Mouse (Mus musculus) kidney, adult 8-10 months (tissue): ENCODE results near the gene Rnf121.
"Not testable (repeated sequence)": the region's sequence is repeated elsewhere in the genome, so short reads cannot be mapped to it uniquely, and the experiment has no call there.

Experiments used
- DNase-seq, 2 experiments: peaks; one replicate each; pipeline ENCODE4 v3.0.0; 2022

Rnf121 gene

GRCm38 (mm10) chr7:102063891-102064290, 1.4 kb downstream of the Rnf121 start:
- DNase-seq: no peak

- peak in 1 of 2 experiments; percentile 11 for DNase-seq
These were observed 3.1 kb downstream of the Rnf121 start for GRCm38 (mm10) chr7:102062203-102062602.

DNA sequence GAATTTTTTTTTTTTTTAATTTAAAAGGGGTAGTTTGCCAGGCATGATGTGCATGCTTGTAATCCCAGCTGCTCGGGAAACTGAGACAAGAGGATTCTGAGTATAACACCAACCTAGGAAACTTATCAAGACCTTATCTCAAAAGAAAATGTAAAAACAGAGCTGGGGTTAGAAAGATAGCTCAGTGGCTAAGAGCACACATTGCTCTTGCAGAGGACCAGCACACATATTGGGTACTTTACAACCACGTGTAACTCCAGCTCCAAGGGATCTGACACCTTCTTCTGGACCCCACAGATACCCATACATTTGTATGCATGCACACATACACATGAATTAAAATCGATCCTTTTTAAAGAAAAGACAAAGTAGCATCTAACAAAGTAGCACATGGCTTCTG, 3.9 kb downstream of the Rnf121 start:
- DNase-seq: no peak

DNA sequence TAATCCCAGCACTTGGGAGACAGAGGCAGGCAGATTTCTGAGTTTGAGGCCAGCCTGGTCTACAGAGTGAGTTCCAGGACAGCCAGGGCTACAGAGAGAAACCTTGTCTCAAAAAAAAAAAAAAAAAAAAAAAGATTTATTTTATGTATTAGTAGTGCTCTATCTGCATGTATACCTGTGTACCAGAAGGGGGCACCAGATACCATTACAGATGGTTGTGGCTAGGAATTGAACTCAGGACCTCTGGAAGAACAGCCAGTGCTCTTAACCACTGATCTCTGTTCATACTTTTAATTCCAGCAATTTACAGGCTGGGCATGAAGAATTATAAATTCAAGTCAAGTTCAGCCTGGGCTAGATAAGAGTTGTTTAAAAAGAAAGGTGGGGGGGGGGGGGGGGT, 16.7 kb downstream of the Rnf121 start:
- DNase-seq: not testable (repeated sequence)

DNA sequence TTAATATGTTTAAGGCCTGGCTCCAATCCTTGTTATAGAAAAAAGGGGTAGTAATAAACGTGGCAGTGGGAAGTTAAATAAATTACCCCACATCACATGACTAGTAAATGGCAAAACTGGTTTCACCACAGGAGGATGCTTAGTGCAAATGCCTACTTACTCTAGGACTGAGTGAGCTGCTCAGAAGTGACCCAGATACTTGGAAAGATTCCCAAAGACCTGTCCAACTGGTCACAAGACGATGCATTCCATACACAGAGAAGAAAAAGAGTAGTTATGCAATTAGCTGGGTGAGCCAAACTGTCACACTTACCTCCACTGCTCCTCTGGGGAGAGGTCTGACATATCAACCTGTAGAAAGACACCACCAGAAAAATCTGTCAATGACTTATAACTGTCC, 23.0 kb downstream of the Rnf121 start:
- peak in 1 of 2 experiments; percentile 59 for DNase-seq

DNA sequence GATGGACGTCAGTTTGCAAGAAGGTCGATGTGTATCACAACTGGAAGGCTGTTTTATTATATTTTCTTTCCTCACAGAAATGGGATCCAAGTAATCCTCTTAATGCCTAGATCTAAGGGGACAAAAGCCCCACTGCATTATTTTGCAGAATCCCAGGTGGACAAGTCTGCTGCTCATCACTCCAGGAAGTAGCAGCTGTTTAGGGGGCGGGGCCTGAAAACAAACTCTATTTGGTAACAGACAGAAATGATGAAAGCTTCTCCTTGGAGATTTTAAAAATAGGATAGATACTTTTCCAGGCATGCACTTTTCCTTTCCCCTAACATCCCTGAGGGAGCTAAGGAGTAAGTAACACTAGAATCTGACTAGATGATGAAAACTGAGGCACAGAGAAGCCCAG, 28.0 kb downstream of the Rnf121 start:
- no peak for DNase-seq

DNA sequence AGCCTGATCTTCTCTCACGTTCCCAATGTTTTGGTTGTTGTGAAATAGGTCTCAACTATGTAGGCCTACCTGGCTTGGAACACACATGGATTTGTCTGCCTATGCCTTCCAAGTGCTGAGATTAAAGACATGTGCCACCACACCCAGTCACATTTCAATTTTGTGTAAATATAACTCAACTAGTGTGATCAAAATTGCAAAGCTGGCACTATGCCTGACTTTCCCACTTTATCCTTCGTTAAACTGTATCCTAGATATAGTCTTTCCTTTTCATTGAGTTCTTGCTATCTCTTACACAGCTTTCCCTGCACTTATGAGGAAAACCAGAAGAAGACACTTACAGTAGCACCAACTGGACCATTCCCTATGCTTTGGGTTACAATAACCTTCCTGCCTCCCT, 29.7 kb downstream of the Rnf121 start:
- DNase-seq: no peak

DNA sequence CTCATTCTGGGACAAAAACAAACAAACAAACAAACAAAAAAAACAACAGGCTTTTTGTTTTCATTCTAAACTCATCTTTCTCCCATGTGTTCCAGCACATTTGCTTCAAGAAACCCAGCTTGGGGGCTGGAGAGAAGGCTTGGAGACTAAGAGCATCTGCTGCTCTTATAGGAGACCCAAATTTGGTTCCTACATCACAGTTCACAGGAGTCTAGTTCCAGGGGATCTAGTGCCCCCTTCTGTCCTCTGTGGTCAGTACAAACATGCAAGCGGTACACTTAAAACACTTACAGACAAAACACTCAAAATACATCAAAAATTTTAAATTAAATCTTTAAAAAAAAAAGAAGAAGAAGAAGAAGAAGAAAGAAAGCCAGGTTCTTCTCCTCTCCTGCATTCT, 30.4 kb downstream of the Rnf121 start:
- DNase-seq: no peak

GRCm38 (mm10) chr7:102025187-102026119, 39.8 kb downstream of the Rnf121 start:
- DNase-seq: no peak

DNA sequence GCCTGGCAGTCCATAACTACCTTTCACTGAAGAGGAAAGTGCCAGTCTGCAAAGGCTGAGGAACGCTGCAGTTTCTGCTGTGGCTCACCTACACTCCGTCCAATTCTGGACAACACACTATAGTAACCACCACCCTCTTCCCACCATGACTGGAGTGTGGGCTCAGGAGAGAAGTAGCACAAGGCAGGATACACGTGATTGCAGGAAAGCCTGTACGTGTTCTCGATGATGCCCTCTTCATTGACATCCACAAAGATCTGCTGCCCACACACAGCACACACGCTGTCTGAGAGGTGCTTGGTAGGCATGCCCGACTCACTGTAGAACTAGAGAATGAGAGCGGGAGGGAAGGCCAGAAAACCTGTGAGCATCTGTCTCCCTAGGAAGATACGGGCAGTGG, 41.4 kb downstream of the Rnf121 start:
- DNase-seq: no peak

- DNase-seq: not testable (repeated sequence)
These were observed 44.3 kb downstream of the Rnf121 start for GRCm38 (mm10) chr7:102020934-102021333.

GRCm38 (mm10) chr7:102019362-102019761, 45.9 kb downstream of the Rnf121 start:
- no peak for DNase-seq

- DNase-seq: no peak
These were observed 46.7 kb downstream of the Rnf121 start, which contains the start of gene Il18bp for GRCm38 (mm10) chr7:102018590-102018989. Il18bp (minus strand) TSS chr7:102018690.

GRCm38 (mm10) chr7:102018034-102018433, 47.2 kb downstream of the Rnf121 start:
- DNase-seq: peak; percentile 44 to 57

DNA sequence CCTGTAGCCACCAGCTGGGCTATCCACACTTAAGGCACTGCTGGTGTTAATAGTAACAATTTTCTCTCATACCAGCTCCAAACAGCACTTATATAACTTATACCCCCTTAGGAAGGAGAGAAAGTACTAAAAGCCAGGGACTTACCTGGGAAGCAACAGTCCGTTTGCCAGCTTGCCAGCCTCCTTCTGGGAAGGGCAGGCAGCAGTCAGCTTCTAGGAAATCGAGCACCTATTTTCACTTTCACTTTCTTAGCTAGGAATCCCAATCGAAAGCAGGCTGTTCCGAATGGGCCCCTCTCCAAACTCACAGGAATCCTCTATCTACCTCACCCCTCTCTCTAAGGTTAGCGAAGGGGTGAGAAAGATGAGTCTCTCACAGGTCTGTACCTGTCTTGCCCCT, 47.8 kb downstream of the Rnf121 start:
- DNase-seq: no peak

GRCm38 (mm10) chr7:102016936-102017335, 48.3 kb downstream of the Rnf121 start:
- DNase-seq: no peak

DNA sequence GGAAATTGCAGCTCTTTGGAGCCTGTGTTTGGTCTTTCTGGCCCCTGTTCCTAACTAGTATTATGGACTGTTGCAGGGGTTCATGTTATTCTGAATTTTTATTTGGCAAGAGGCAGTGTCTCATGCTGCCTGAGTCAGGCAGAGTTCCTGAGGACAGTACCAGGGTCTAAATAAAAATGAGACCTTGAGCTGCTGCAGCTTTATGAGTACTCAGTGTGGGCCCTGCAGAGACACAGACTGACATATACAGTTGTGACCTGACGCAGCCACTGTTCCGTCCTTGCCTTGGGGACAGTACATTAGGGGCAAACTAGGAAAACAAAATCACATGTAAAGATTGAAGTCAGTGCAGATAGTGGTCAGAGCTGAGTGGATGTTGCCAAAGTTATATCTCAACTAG, 50.3 kb downstream of the Rnf121 start:
- no peak for DNase-seq

DNA sequence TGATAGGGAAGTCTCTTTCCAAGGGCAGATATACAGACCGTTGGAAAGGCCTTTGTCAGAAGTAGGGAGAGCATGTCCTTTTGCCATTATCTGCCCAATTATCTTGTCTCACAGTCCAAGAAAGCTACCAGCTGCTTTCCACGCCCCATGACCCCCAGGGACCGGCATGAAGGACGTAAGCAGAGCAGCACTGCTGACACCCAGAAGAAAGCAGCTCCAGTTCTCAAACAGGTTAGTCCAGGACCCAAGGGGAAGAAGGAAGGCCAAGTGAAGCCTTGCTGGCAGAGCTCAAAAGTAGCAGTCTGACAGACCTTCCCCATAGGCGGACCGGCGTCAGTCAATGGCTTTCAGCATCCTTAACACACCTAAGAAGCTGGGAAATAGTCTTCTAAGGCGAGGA, 51.9 kb downstream of the Rnf121 start:
- no peak for DNase-seq

DNA sequence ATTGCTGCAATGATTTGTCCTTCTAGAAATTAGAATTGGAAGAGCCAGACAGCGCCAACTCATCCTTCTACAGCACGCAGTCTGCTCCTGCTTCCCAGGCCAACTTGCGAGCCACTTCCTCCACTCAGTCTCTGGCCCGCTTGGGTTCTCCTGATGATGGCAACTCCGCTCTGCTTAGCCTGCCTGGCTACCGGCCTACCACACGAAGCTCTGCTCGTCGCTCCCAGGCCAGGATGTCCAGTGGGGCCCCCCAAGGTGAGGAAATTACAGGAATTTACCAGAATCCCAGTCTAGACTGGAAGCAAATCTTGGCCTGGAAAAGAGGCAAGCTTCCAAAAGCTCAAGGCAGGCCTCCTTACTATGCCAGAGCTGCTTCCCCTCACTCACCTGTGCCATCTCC, 53.4 kb downstream of the Rnf121 start:
- no peak for DNase-seq

DNA sequence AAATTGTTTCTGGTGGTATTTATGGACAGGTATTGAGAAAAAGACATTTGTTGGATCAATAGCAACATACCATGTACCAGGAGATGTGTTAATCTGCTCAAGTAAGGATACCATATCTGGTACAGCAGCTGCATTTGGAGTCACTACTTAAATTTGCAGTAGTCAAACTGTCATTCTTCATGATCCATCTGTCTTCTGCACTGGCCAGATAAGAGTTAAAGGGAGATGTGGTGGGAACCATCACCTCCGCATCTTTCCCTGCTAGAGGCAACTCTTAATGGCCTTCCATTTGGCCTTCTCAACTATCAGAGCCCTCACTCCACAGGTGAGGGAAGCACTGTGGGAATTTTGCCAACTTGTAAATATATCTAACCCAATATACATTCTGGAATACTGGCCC, 58.7 kb downstream of the Rnf121 start:
- no peak for DNase-seq

- DNase-seq: no peak
These were observed 64.2 kb downstream of the Rnf121 start for GRCm38 (mm10) chr7:102000921-102001630.

DNA sequence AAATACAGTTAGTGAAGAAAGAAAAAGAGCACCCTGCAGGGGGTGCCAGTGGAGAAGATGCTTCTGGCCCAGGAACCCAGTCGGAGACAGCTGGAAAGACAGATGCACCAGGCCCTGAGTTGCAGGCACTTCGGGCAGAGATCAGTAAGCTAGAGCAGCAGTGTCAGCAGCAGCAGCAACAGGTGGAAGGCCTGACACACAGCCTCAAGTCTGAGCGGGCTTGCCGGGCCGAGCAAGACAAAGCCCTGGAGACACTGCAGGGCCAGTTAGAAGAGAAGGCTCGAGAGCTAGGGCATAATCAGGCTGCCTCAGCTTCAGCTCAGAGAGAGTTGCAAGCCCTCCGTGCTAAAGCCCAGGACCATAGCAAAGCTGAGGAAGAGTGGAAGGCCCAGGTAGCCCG, 65.0 kb downstream of the Rnf121 start:
- no peak for DNase-seq

- DNase-seq: no peak
These were observed 65.7 kb downstream of the Rnf121 start for GRCm38 (mm10) chr7:101999461-102000151.
